Mouse (Mus musculus): ENCODE data around the gene Mdm1. TPM values are rescaled to one million over a fixed set of nuclear protein-coding genes. Genes with fewer than 3 reads are reported as not detected.
"Not testable (repeated sequence)": the region's sequence is repeated elsewhere in the genome, so short reads cannot be mapped to it uniquely, and the experiment has no call there.

Mdm1 gene
- polyA plus RNA-seq, 1 experiment from 2014 or later = 5.9 TPM

DNA sequence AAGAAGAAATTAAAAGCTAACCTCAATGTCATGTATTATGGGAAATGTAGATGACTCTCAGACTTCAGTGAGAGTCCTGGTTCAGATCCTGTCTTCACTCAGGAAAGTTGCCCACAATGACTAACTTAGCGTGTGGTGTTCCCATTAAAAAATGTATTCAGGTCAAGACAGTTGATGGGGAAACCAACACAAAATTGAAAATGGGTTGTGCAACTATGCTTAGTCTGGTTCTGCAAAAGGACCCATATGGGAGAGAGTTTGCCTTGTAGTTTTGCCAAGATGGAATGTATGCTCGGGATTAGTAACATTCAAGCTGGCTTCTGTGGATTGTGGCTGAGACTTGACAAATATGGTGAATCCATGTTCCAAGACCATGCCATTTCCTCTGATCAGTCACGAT is 31.3 kb downstream of the Mdm1 start:
- WGBS (ENCODE audit: insufficient replicate concordance) = 63% methylated on average over 3 of the region's 3 CpGs
- Histone ChIP-seq H3K36me3 (ENCODE audit: control insufficient read depth, insufficient read depth) (no peaks in the 10 kb centered on the region), H3K9me3 (replicated peaks; ENCODE audit: control insufficient read depth, low read length) (no peaks in the 10 kb centered on the region)

DNA sequence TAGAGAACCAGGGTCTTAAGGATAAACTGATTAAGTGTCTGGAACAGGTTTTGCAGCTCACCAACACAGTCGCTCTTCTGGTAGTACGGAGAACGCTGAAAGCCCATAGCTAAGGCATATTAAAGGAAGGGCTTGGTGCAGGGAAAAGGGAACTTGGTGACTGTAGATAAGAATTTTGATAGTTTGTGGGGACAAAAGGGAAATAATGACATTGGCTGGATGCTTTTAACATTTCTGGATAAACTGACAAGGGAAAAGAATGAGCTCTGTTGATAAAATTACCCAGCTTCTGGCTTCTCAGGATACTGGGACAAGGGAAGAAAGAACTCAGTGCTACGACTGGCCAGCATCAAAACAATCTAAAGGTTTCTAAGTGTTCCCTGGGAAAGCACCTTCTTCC is 33.9 kb downstream of the Mdm1 start:
- H3K27ac ChIP-seq (ENCODE audit: low read length); H3K27me3 ChIP-seq (ENCODE audit: control insufficient read depth, insufficient read depth, low read depth, low read length); H3K4me2 ChIP-seq (ENCODE audit: low read depth, low read length); H3K9ac ChIP-seq (ENCODE audit: low read depth, low read length); H3K4me3 ChIP-seq (ENCODE audit: low read depth, low read length); H3K36me3 ChIP-seq (ENCODE audit: control insufficient read depth, insufficient read depth); H3K9me3 ChIP-seq (replicated peaks; ENCODE audit: control insufficient read depth, low read length); H3K4me1 ChIP-seq (ENCODE audit: control insufficient read depth, low read depth, low read length); ATAC-seq (ENCODE audit: low read depth): not testable (repeated sequence)
- 30% methylated on average over 4 of the region's 4 CpGs for WGBS (ENCODE audit: insufficient replicate concordance)

More for the DNA sequence above, 31.3 kb downstream of the Mdm1 start:
- H3K4me2 ChIP-seq (ENCODE audit: low read depth, low read length) = no peak overlapping the region
- no peaks in the 10 kb centered on the region for H3K4me1 ChIP-seq (ENCODE audit: control insufficient read depth, low read depth, low read length)
- H3K9ac ChIP-seq (ENCODE audit: low read depth, low read length) = no peak overlapping the region
- H3K27ac ChIP-seq (ENCODE audit: low read length) = no peak overlapping the region
- H3K27me3 ChIP-seq (ENCODE audit: control insufficient read depth, insufficient read depth, low read depth, low read length) = no peaks in the 10 kb centered on the region
- ATAC-seq (ENCODE audit: low read depth) = no peak
- H3K4me3 ChIP-seq (ENCODE audit: low read depth, low read length) = no peak overlapping the region

DNA sequence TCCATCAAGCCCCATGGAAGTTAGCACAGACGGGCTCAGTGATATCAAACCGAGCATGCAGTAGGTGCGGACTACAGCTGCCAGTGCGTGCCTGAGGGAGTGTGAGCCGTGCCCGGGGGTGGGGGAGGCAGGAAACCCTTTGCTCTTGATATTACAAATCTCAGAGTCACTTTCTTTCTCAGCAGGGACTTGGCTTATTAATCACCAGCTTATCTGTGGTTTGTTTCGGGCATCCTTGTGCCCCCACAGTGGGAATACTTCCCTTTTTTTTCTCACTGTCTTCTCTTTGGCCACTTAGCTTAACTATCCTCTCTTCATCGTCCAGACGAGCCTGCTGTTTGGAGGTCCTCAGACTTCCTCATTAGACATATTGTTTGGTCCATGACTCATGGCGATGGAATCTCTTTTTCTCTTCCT is 37.1 kb downstream of the Mdm1 start:
- Histone ChIP-seq H3K9me3 (replicated peaks; ENCODE audit: control insufficient read depth, low read length) (no peaks in the 10 kb centered on the region), H3K27ac (ENCODE audit: low read length) (no peak overlapping the region), H3K27me3 (ENCODE audit: control insufficient read depth, insufficient read depth, low read depth, low read length) (no peaks in the 10 kb centered on the region), H3K9ac (ENCODE audit: low read depth, low read length) (no peak overlapping the region), H3K4me3 (ENCODE audit: low read depth, low read length) (no peak overlapping the region), H3K4me2 (ENCODE audit: low read depth, low read length) (no peak overlapping the region), H3K36me3 (ENCODE audit: control insufficient read depth, insufficient read depth) (no peaks in the 10 kb centered on the region), H3K4me1 (ENCODE audit: control insufficient read depth, low read depth, low read length) (no peaks in the 10 kb centered on the region)
- ATAC-seq (ENCODE audit: low read depth) = no peak
- WGBS (ENCODE audit: insufficient replicate concordance) = 11% methylated on average over 10 of the region's 10 CpGs

DNA sequence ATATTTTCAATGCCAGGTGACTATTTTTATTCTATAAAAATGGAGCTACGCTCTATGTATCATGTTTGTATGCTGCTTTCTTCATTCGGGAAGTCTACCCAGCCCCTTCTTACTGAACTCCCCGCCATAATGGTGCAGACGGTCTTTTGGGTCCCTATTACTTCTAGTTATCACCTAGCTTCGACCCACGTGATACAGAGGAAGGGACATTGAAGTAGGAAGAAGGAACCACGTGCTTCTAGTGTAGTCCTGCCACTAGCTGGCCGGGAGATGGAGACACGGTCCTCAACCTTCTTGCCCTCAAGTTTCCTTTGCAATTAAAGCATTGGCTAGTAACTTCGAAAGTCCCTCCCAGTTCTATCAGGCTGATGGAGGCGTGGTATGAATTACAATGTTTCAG is 37.7 kb downstream of the Mdm1 start:
- Histone ChIP-seq H3K4me2 (ENCODE audit: low read depth, low read length) (no peak overlapping the region), H3K9ac (ENCODE audit: low read depth, low read length) (no peak overlapping the region), H3K27ac (ENCODE audit: low read length) (no peak overlapping the region), H3K4me3 (ENCODE audit: low read depth, low read length) (no peak overlapping the region), H3K9me3 (replicated peaks; ENCODE audit: control insufficient read depth, low read length) (no peaks in the 10 kb centered on the region), H3K36me3 (ENCODE audit: control insufficient read depth, insufficient read depth) (no peaks in the 10 kb centered on the region), H3K27me3 (ENCODE audit: control insufficient read depth, insufficient read depth, low read depth, low read length) (no peaks in the 10 kb centered on the region), H3K4me1 (ENCODE audit: control insufficient read depth, low read depth, low read length) (no peaks in the 10 kb centered on the region)
- ATAC-seq (ENCODE audit: low read depth) = no peak
- 63% methylated on average over 11 of the region's 11 CpGs for WGBS (ENCODE audit: insufficient replicate concordance)

DNA sequence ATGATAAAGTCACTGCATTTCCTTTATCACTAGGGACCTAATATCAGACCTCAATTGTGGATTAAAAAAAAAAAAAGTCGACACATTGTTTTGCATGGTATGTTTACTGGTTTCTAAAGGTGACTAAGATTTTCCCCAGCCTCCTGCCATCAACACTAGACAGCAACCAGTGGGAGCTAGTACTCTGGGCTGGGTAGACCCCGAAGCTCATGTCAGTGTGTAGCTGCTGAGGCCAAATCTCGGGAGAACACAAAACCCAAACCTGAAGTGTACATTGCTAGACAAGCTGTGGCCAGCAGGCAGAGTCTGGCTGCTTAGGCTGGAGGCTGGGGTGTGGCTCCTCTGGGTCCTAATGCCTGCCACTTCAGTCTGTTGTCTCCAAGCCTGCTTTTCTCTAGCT is 53.5 kb downstream of the Mdm1 start:
- H3K9ac ChIP-seq (ENCODE audit: low read depth, low read length); H3K4me1 ChIP-seq (ENCODE audit: control insufficient read depth, low read depth, low read length); H3K27ac ChIP-seq (ENCODE audit: low read length); H3K4me3 ChIP-seq (ENCODE audit: low read depth, low read length); H3K4me2 ChIP-seq (ENCODE audit: low read depth, low read length); H3K27me3 ChIP-seq (ENCODE audit: control insufficient read depth, insufficient read depth, low read depth, low read length); H3K36me3 ChIP-seq (ENCODE audit: control insufficient read depth, insufficient read depth); H3K9me3 ChIP-seq (replicated peaks; ENCODE audit: control insufficient read depth, low read length); ATAC-seq (ENCODE audit: low read depth): not testable (repeated sequence)
- 15% methylated on average over 3 of the region's 3 CpGs for WGBS (ENCODE audit: insufficient replicate concordance)

DNA sequence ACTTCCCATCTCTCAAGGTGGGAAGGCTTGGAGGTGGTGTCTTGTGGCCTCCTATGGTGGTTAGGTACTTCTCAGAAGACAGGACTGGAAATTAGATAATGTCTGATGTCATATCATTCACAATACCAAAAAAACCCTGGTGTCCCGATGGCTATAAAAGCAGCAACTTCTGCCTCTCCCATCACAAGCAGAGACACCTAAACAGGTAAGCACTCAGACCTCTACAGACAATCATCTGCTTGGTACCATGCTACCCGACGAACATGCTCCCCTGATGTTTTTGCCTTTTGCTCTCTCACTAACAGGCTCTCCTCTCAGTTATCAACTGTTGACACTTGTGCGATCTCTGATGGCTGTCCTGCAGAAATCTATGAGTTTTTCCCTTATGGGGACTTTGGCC is 63.0 kb downstream of the Mdm1 start, which contains the start of gene Il22:
Gene Il22 (plus strand): TSS at position 301 of the 400 bp plus-strand sequence.
- WGBS (ENCODE audit: insufficient replicate concordance) = 69% methylated on average over 4 of the region's 4 CpGs
- no peak for ATAC-seq (ENCODE audit: low read depth)
- Histone ChIP-seq H3K36me3 (ENCODE audit: control insufficient read depth, insufficient read depth) (no peaks in the 10 kb centered on the region), H3K4me2 (ENCODE audit: low read depth, low read length) (no peak within 1 kb of the TSS), H3K9ac (ENCODE audit: low read depth, low read length) (no peak within 1 kb of the TSS), H3K4me1 (ENCODE audit: control insufficient read depth, low read depth, low read length) (no peaks in the 10 kb centered on the region), H3K27ac (ENCODE audit: low read length) (no peak within 1 kb of the TSS), H3K9me3 (replicated peaks; ENCODE audit: control insufficient read depth, low read length) (no peaks in the 10 kb centered on the region), H3K27me3 (ENCODE audit: control insufficient read depth, insufficient read depth, low read depth, low read length) (no peaks in the 10 kb centered on the region), H3K4me3 (ENCODE audit: low read depth, low read length) (no peak within 1 kb of the TSS)

DNA sequence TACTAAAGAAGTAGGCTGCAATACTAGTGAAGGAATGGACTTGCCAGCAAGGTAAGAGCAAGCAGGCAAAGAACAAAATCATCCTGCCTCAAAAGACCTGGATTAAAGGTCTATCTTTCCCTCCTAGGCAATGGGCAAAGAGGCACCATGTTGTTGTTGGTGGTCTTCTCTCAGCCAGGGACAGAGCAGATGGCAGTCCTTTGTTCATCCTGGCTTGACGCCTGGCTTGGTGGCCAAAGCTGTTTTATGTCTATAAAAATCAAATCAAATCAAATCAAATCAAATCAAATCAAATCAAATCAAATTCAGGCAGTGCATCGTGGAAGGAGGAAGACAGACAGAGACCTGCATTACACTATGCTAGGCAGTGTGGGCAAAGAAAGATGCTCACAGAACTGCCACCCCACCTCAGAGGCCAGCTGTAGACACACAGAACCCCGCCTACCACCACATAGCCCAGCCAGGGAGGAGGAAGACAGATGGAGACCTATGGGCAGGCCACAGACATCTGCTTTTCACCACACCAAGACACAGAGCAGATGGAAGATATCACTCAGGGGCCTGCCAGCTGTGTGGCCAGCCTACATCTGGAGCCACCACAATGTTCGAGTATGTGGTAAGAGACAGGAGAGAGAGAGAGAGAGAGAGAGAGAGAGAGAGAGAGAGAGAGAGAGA is 74.2 kb downstream of the Mdm1 start:
- not testable (repeated sequence) for H3K9me3 ChIP-seq (replicated peaks; ENCODE audit: control insufficient read depth, low read length); H3K27ac ChIP-seq (ENCODE audit: low read length); ATAC-seq (ENCODE audit: low read depth); H3K27me3 ChIP-seq (ENCODE audit: control insufficient read depth, insufficient read depth, low read depth, low read length); H3K4me3 ChIP-seq (ENCODE audit: low read depth, low read length); H3K36me3 ChIP-seq (ENCODE audit: control insufficient read depth, insufficient read depth); H3K9ac ChIP-seq (ENCODE audit: low read depth, low read length); H3K4me1 ChIP-seq (ENCODE audit: control insufficient read depth, low read depth, low read length); H3K4me2 ChIP-seq (ENCODE audit: low read depth, low read length)
- 60% methylated on average over 2 of the region's 4 CpGs for WGBS (ENCODE audit: insufficient replicate concordance)

Other genes starting within 250 kb of the Mdm1 start
- gene Il22, start 63.1 kb downstream of the Mdm1 start, polyA plus RNA-seq (2015; fragmentation: Nextera tagmentation; extraction: Ambion mirVana) = not detected in 2 replicates
- gene Gm32717, start 99.0 kb downstream of the Mdm1 start, polyA plus RNA-seq (2015; fragmentation: Nextera tagmentation; extraction: Ambion mirVana) = not detected in 2 replicates
- not detected in 2 replicates for gene Gm32802, start 116.9 kb downstream of the Mdm1 start, polyA plus RNA-seq (2015; fragmentation: Nextera tagmentation; extraction: Ambion mirVana)
- gene Iltifb, start 153.2 kb downstream of the Mdm1 start, polyA plus RNA-seq (2015; fragmentation: Nextera tagmentation; extraction: Ambion mirVana) = not detected in 2 replicates
- not detected in 2 replicates for gene Gm9040, start 185.2 kb downstream of the Mdm1 start, polyA plus RNA-seq (2015; fragmentation: Nextera tagmentation; extraction: Ambion mirVana)
- not detected in 2 replicates for gene Gm9044, start 190.6 kb downstream of the Mdm1 start, polyA plus RNA-seq (2015; fragmentation: Nextera tagmentation; extraction: Ambion mirVana)
- not detected in 2 replicates for gene Gm9045, start 196.0 kb downstream of the Mdm1 start, polyA plus RNA-seq (2015; fragmentation: Nextera tagmentation; extraction: Ambion mirVana)
- gene Gm9046, start 201.4 kb downstream of the Mdm1 start, polyA plus RNA-seq (2015; fragmentation: Nextera tagmentation; extraction: Ambion mirVana) = not detected in 2 replicates
- gene Gm9048, start 206.9 kb downstream of the Mdm1 start, polyA plus RNA-seq (2015; fragmentation: Nextera tagmentation; extraction: Ambion mirVana) = not detected in 2 replicates
- gene Gm9049, start 212.3 kb downstream of the Mdm1 start, polyA plus RNA-seq (2015; fragmentation: Nextera tagmentation; extraction: Ambion mirVana) = not detected in 2 replicates